Mouse (Mus musculus) gastrocnemius, adult 2 months (tissue): ENCODE measurements around the gene Tcf15. TPM values are rescaled to one million over a fixed set of nuclear protein-coding genes. Genes with fewer than 3 reads are reported as not detected.

Source experiments
- DNase-seq: peaks from one replicate; pipeline ENCODE4 v3.0.0; 2022
- H3K27ac ChIP-seq: fragments of 200-600 bp; 2 replicates; pipeline ENCODE4 v1.8.1; 2022; ENCODE audit warnings: mild to moderate bottlenecking
- H3K4me3 ChIP-seq: fragments of 200-600 bp; 2 replicates; pipeline ENCODE4 v1.8.1; 2022; ENCODE audit warnings: mild to moderate bottlenecking, moderate library complexity
- CTCF ChIP-seq: fragments of 200-600 bp; IDR thresholded peaks from 2 replicates; pipeline ENCODE4 v1.8.1; 2022; ENCODE audit warnings: antibody characterized with exemption, mild to moderate bottlenecking, moderate library complexity
- intact Hi-C: fragments of 180-260 bp; cut with DNase I; formaldehyde crosslinking; loops from one replicate; pipeline ENCODE4 v1.15.1; 2025
- long read RNA-seq, 2 experiments: library from polyadenylated mRNA; stranded (forward); transcript quantifications; one replicate each; pipeline ENCODE4 v2.0.0; 2021
- total RNA-seq, 2 experiments: library from RNA; stranded (reverse); gene quantifications; 2 replicates each; pipeline ENCODE4 v1.2.3; 2021

Tcf15 gene
- total RNA-seq = 10 to 100 TPM; 14.9 to 22.8 TPM
- long read RNA-seq, experiment 1, transcript Tcf15-201 (2 exons, 980 nt) = major isoform, 18 of 19 reads
- long read RNA-seq, experiment 1, partial matches to known transcripts = 1 of 19 reads
- long read RNA-seq, experiment 1, other reads (novel, unspliced or antisense) = 0 of 19 reads
- long read RNA-seq, experiment 2, transcript Tcf15-201 (2 exons, 980 nt) = major isoform, 27 of 27 reads
- long read RNA-seq, experiment 2, partial matches to known transcripts = 0 of 27 reads
- long read RNA-seq, experiment 2, other reads (novel, unspliced or antisense) = 0 of 27 reads

- Histone ChIP-seq H3K27ac (peak within 1 kb of the TSS; percentile 89), H3K4me3 (peak within 1 kb of the TSS; percentile 84)
- DNase-seq = peak; percentile 87
- no peak for TF ChIP-seq CTCF
- intact Hi-C loops = loop anchor here (5.0 kb wide), 1 partner anchor 34 kb away; no protein-coding TSS in a partner anchor
These were observed at the start of gene Tcf15 for GRCm38 (mm10) chr2:152143279-152144157. Gene Tcf15 (plus strand): TSS chr2:152143561.

- Histone ChIP-seq H3K4me3 (no peak overlapping the region), H3K27ac (no peak overlapping the region)
- intact Hi-C loops = no loop called here
- DNase-seq = no peak
- no peak for TF ChIP-seq CTCF
These were observed 48.4 kb upstream of the Tcf15 start for GRCm38 (mm10) chr2:152094856-152095545.

- H3K27ac ChIP-seq = no peak overlapping the region
- DNase-seq = no peak
- TF ChIP-seq CTCF = no peak
- intact Hi-C loops = no loop called here
- H3K4me3 ChIP-seq = no peak overlapping the region
These were observed 46.4 kb upstream of the Tcf15 start for GRCm38 (mm10) chr2:152096922-152097321.

GRCm38 (mm10) chr2:152097916-152098315 is 45.4 kb upstream of the Tcf15 start:
- intact Hi-C loops = no loop called here
- no peak for TF ChIP-seq CTCF

GRCm38 (mm10) chr2:152099538-152099937 is 43.8 kb upstream of the Tcf15 start:
- intact Hi-C loops = no loop called here
- no peak for DNase-seq
- Histone ChIP-seq H3K4me3 (no peak overlapping the region), H3K27ac (no peak overlapping the region)
- TF ChIP-seq CTCF = no peak

More at GRCm38 (mm10) chr2:152097916-152098315, 45.4 kb upstream of the Tcf15 start:
- no peak for DNase-seq
- no peak overlapping the region for H3K27ac ChIP-seq
- H3K4me3 ChIP-seq = no peak overlapping the region

- DNase-seq = no peak
- H3K4me3 ChIP-seq = no peak overlapping the region
- no peak for TF ChIP-seq CTCF
- H3K27ac ChIP-seq = no peak overlapping the region
- intact Hi-C loops = no loop called here
These were observed 41.6 kb upstream of the Tcf15 start for GRCm38 (mm10) chr2:152101761-152102160.

- no peak for DNase-seq
- Histone ChIP-seq H3K4me3 (no peak overlapping the region), H3K27ac (no peak overlapping the region)
- TF ChIP-seq CTCF = no peak
- intact Hi-C loops = no loop called here
These were observed 41.0 kb upstream of the Tcf15 start for GRCm38 (mm10) chr2:152102369-152102768.

- peak overlapping the region; percentile 96 for H3K27ac ChIP-seq
These were observed 38.5 kb upstream of the Tcf15 start for GRCm38 (mm10) chr2:152104711-152105317.

GRCm38 (mm10) chr2:152105318-152106224 is 37.8 kb upstream of the Tcf15 start, which contains the start of gene Srxn1:
Gene Srxn1 (plus strand): TSS chr2:152105516.
- peak within 1 kb of the TSS; percentile 77 for H3K4me3 ChIP-seq
- H3K27ac ChIP-seq = peak within 1 kb of the TSS; percentile 96
- TF ChIP-seq CTCF = peak; percentile 35
- intact Hi-C loops = loop anchor here (5.0 kb wide), 1 partner anchor 257 kb away; no protein-coding TSS in a partner anchor
- DNase-seq = peak; percentile 94

More at GRCm38 (mm10) chr2:152104711-152105317, 38.5 kb upstream of the Tcf15 start:
- no peak for DNase-seq
- intact Hi-C loops = loop anchor here (5.0 kb wide), 1 partner anchor 257 kb away; no protein-coding TSS in a partner anchor
- no peak for TF ChIP-seq CTCF
- H3K4me3 ChIP-seq = peak overlapping the region; percentile 77

GRCm38 (mm10) chr2:152106225-152106595 is 37.2 kb upstream of the Tcf15 start:
- intact Hi-C loops = loop anchor here (5.0 kb wide), 1 partner anchor 256 kb away; no protein-coding TSS in a partner anchor
- TF ChIP-seq CTCF = no peak
- Histone ChIP-seq H3K27ac (peak overlapping the region; percentile 96), H3K4me3 (peak overlapping the region; percentile 77)
- DNase-seq = no peak

- intact Hi-C loops = loop anchor here (5.0 kb wide), 1 partner anchor 256 kb away; no protein-coding TSS in a partner anchor
- no peak for TF ChIP-seq CTCF
- H3K27ac ChIP-seq = peak overlapping the region; percentile 96
- no peak for DNase-seq
- peak overlapping the region; percentile 77 for H3K4me3 ChIP-seq
These were observed 36.8 kb upstream of the Tcf15 start for GRCm38 (mm10) chr2:152106597-152106996.
